Mouse (Mus musculus) heart, postnatal 0 days (tissue): ENCODE measurements around the gene Prpf40b.

Source experiments
- CTCF ChIP-seq: IDR thresholded peaks from 2 replicates; pipeline ENCODE4 v1.5.1; 2016; ENCODE audit warnings: antibody characterized with exemption, control low read depth, low read depth
- EP300 ChIP-seq: IDR thresholded peaks from 2 replicates; pipeline ENCODE4 v1.6.1; 2016; ENCODE audit warnings: antibody characterized with exemption, low read depth

GRCm38 (mm10) chr15:99290586-99290985 lies 4.3 kb upstream of the Prpf40b start:
- TF ChIP-seq EP300 (no peak), CTCF (no peak)
